Mouse (Mus musculus): Measurements from ENCODE around the gene Pbx4. TPM values are rescaled to one million over a fixed set of nuclear protein-coding genes. Genes with fewer than 3 reads are reported as not detected.

Gene Pbx4
- total and polyA plus RNA-seq, 3 experiments, result 1.0 to 5.9 (median 2.4) TPM

DNA sequence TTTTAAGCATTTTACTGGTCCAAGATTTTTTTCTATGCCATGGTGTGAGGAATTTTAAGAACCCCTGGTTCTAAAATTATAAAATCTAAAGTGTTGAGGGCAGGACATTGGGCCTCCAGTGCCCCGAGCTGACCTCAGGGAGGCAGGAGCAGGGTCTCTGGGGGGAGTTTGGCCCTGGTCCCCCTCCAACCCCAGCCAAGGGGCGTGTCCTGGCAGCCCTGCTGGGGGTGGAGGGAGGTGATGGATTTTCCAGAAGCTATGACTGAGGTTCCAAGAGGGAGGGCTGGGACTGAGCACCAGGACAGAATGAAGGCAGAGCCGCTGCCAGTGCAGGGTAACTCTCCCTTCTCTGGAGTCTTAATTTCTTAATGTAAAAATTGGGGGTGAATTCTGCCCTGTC is 45.7 kb downstream of the Pbx4 start:
- Histone ChIP-seq H3K27ac (ENCODE audit: insufficient read depth, low read depth) (no peak overlapping the region), H3K79me2 (replicated peaks; ENCODE audit: control insufficient read depth, extremely low read depth, insufficient read depth, poor library complexity, severe bottlenecking) (no peaks in the 10 kb centered on the region), H3K27me3 (replicated peaks) (no peaks in the 10 kb centered on the region), H3K4me1 (ENCODE audit: control insufficient read depth in 1 of 2, insufficient read depth in 2 of 2) (no peaks in the 10 kb centered on the region), H3K9me3 (replicated peaks; ENCODE audit: low read length) (peaks cover 27% of the 10 kb centered on the region), H3K9ac (ENCODE audit: insufficient read depth, low read depth) (no peak overlapping the region), H3K4me3 (replicated peaks in 1 of 3; ENCODE audit: low read depth in 2 of 3, low read length in 2 of 3, poor library complexity in 1 of 3) (no peak overlapping the region), H3K4me2 (ENCODE audit: insufficient read depth, low read depth, poor library complexity, severe bottlenecking) (no peak overlapping the region), H3K36me3 (replicated peaks in 1 of 2; ENCODE audit: control insufficient read depth in 1 of 2, insufficient read depth in 1 of 2, low read length in 1 of 2) (peaks cover 0 to 20% of the 10 kb centered on the region in 2 experiments)
- TF ChIP-seq MAX (IDR thresholded peaks at IDR 0.05; ENCODE audit: low read length), result no peak
- TF ChIP-seq ELF1 (IDR thresholded peaks at IDR 0.05; ENCODE audit: low read depth, low read length), result no peak
- TF ChIP-seq E2F4 (IDR thresholded peaks at IDR 0.05; ENCODE audit: insufficient replicate concordance, low read depth, low read length), result no peak
- dilution Hi-C loops (cut with MboI; ENCODE audit: extremely low pct_ligation_motif_present, extremely low pct_unique_long_range_greater_than_20kb, low sequenced_read_pairs), result no loop called here
- in situ Hi-C loops (cut with MboI; ENCODE audit: low pct_ligation_motif_present, low pct_unique_long_range_greater_than_20kb, low sequenced_read_pairs), result no loop called here
- no peak for DNase-seq (ENCODE audit: extremely low read depth)

DNA sequence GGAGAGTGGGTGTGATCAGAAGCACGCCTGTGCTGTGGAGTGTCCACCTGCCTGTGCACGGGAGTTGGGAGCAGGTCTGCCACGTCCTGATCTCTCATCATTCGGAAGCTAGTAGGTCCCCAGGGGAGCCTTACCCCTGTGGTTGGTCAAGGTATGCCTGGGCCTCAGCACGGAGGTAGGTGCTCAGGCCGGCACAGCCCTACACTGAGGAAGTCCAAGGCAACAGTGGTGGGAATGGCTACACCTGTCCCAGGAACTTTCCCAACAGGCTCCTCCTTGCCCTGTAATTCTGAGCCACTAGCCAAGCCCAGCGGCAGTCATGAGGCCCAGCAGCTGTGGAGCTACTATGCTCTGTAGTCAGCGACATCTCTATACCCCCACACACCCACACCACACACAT is 47.4 kb downstream of the Pbx4 start:
- DNase-seq (ENCODE audit: extremely low read depth), result no peak
- H3K9ac ChIP-seq (ENCODE audit: insufficient read depth, low read depth), result no peak overlapping the region
- no peaks in the 10 kb centered on the region for H3K79me2 ChIP-seq (replicated peaks; ENCODE audit: control insufficient read depth, extremely low read depth, insufficient read depth, poor library complexity, severe bottlenecking)
- no peak overlapping the region for H3K27ac ChIP-seq (ENCODE audit: insufficient read depth, low read depth)
- TF ChIP-seq USF2 (conservative IDR thresholded peaks at IDR 0.05; ENCODE audit: low read depth, low read length), result no peak
- no peak for TF ChIP-seq E2F4 (IDR thresholded peaks at IDR 0.05; ENCODE audit: insufficient replicate concordance, low read depth, low read length)
- no peak for TF ChIP-seq KAT2A (IDR thresholded peaks at IDR 0.05; ENCODE audit: insufficient replicate concordance, low read length)
- TF ChIP-seq ZMIZ1 (IDR thresholded peaks at IDR 0.05; ENCODE audit: low read depth, low read length), result no peak
- TF ChIP-seq TBP (conservative IDR thresholded peaks at IDR 0.05; ENCODE audit: low read depth, low read length), result no peak
- no peak for TF ChIP-seq JUND (conservative IDR thresholded peaks at IDR 0.05; ENCODE audit: low read depth, low read length)
- no peak for TF ChIP-seq MAFK (IDR thresholded peaks at IDR 0.05; ENCODE audit: insufficient replicate concordance, low read length)
- no peak for TF ChIP-seq IRF4 (IDR thresholded peaks at IDR 0.05; ENCODE audit: low read depth, low read length)
- no peak overlapping the region for H3K4me2 ChIP-seq (ENCODE audit: insufficient read depth, low read depth, poor library complexity, severe bottlenecking)
- dilution Hi-C loops (cut with MboI; ENCODE audit: extremely low pct_ligation_motif_present, extremely low pct_unique_long_range_greater_than_20kb, low sequenced_read_pairs) (no loop called here), in situ Hi-C loops (cut with MboI; ENCODE audit: low pct_ligation_motif_present, low pct_unique_long_range_greater_than_20kb, low sequenced_read_pairs) (no loop called here)
- no peak overlapping the region for H3K4me3 ChIP-seq (replicated peaks in 1 of 3; ENCODE audit: low read depth in 2 of 3, low read length in 2 of 3, poor library complexity in 1 of 3)
- no peaks in the 10 kb centered on the region for H3K4me1 ChIP-seq (ENCODE audit: control insufficient read depth in 1 of 2, insufficient read depth in 2 of 2)
- no peaks in the 10 kb centered on the region for H3K27me3 ChIP-seq (replicated peaks)
- H3K36me3 ChIP-seq (replicated peaks in 1 of 2; ENCODE audit: control insufficient read depth in 1 of 2, insufficient read depth in 1 of 2, low read length in 1 of 2), result peaks cover 0 to 20% of the 10 kb centered on the region in 2 experiments
- H3K9me3 ChIP-seq (replicated peaks; ENCODE audit: low read length), result peaks cover 31% of the 10 kb centered on the region

DNA sequence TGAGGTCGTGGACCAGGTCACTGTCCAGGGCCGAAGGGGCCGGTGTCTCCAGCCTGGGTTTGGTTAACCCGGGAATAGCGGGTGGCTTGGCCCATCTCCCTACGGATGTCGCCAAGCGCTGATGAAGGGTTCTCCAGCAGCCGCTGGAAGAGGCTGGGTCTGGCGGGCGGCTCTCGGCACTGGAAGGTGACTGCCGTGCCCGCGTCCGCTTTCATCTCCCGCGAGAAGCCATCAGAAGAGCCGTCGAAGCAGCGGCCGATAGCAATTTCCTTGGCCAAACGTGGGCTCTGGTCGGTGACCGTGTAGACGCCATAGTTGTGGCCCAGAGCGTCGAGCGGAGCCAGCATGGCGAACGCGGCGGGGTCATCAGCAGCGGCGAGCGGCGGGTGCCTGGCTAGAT is 48.5 kb downstream of the Pbx4 start:
- dilution Hi-C loops (cut with MboI; ENCODE audit: extremely low pct_ligation_motif_present, extremely low pct_unique_long_range_greater_than_20kb, low sequenced_read_pairs), result no loop called here
- H3K4me1 ChIP-seq (ENCODE audit: control insufficient read depth in 1 of 2, insufficient read depth in 2 of 2), result no peaks in the 10 kb centered on the region
- no peak overlapping the region for H3K4me2 ChIP-seq (ENCODE audit: insufficient read depth, low read depth, poor library complexity, severe bottlenecking)
- TF ChIP-seq CTCF (conservative IDR thresholded peaks at IDR 0.05 in 1 of 2, IDR thresholded peaks at IDR 0.05 in 1 of 2; ENCODE audit: low read depth in 2 of 2, low read length in 2 of 2), result no peak
- TF ChIP-seq NRF1 (IDR thresholded peaks at IDR 0.05; ENCODE audit: low read depth, low read length), result no peak
- TF ChIP-seq POLR2A (IDR thresholded peaks at IDR 0.05; ENCODE audit: low read depth, low read length), result no peak
- no peak for TF ChIP-seq CHD2 (IDR thresholded peaks at IDR 0.05; ENCODE audit: low read length)
- H3K9ac ChIP-seq (ENCODE audit: insufficient read depth, low read depth), result no peak overlapping the region
- no peaks in the 10 kb centered on the region for H3K27me3 ChIP-seq (replicated peaks)
- no peak overlapping the region for H3K27ac ChIP-seq (ENCODE audit: insufficient read depth, low read depth)
- H3K4me3 ChIP-seq (replicated peaks in 1 of 3; ENCODE audit: low read depth in 2 of 3, low read length in 2 of 3, poor library complexity in 1 of 3), result no peak overlapping the region
- H3K36me3 ChIP-seq (replicated peaks in 1 of 2; ENCODE audit: control insufficient read depth in 1 of 2, insufficient read depth in 1 of 2, low read length in 1 of 2), result peaks cover 0 to 20% of the 10 kb centered on the region in 2 experiments
- in situ Hi-C loops (cut with MboI; ENCODE audit: low pct_ligation_motif_present, low pct_unique_long_range_greater_than_20kb, low sequenced_read_pairs), result no loop called here
- H3K9me3 ChIP-seq (replicated peaks; ENCODE audit: low read length), result peaks cover 31% of the 10 kb centered on the region
- no peak for DNase-seq (ENCODE audit: extremely low read depth)
- no peaks in the 10 kb centered on the region for H3K79me2 ChIP-seq (replicated peaks; ENCODE audit: control insufficient read depth, extremely low read depth, insufficient read depth, poor library complexity, severe bottlenecking)

All from CH12.LX (cell line).